Mouse (Mus musculus) ovary, postnatal 36 days (tissue): ENCODE measurements around the gene Tnfsf9.

Source experiments
- DNase-seq: peaks from one replicate; pipeline ENCODE4 v3.0.0; 2022; ENCODE audit warnings: low spot score, mixed read lengths

Tnfsf9 gene

GRCm38 (mm10) chr17:57134693-57135092, 29.6 kb downstream of the Tnfsf9 start:
- no peak for DNase-seq

DNA sequence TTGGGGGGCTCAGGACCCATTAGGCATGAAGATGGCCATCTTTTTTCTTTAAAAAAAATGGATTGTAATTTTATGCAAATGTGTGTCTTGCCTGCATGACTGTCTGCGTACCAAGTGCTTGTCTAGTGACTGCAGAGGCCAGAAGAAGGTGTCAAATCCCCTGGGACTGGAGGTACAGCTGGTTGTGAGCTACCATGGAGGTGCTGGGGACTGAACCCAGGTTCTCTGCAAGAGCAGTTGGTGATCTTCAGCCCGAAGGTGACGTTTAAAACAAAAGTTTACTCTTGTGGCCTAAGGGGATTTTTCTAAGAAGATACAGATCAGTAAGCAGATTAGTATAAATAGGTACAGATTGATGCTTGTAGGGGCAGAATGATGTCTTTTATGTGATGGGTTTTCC, 30.5 kb downstream of the Tnfsf9 start:
- no peak for DNase-seq

GRCm38 (mm10) chr17:57138676-57139075, 33.6 kb downstream of the Tnfsf9 start:
- DNase-seq = no peak

DNA sequence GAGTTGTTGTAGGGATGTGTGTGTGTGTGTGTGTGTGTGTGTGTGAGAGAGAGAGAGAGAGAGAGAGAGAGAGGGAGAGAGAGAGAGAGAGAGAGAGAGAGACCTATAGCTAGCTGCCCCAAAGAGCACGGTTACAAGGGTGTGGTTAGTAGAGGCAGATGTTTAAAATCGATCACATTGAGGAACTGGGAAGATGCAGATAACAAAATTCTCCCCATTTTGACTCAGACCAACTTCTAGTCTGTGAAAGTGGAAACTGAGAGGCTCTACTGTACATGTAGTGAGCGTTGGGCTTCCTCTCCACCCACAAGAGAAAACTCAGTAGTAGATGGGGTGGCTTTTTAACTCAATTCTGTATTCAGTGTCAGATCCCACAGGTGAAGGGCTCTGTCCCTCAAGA, 34.6 kb downstream of the Tnfsf9 start:
- DNase-seq = no peak

GRCm38 (mm10) chr17:57143704-57144103, 38.6 kb downstream of the Tnfsf9 start:
- no peak for DNase-seq

- DNase-seq = no peak
Measured at GRCm38 (mm10) chr17:57145115-57145514, 40.0 kb downstream of the Tnfsf9 start.

- no peak for DNase-seq
Measured at GRCm38 (mm10) chr17:57148343-57148742, 43.2 kb downstream of the Tnfsf9 start.

DNA sequence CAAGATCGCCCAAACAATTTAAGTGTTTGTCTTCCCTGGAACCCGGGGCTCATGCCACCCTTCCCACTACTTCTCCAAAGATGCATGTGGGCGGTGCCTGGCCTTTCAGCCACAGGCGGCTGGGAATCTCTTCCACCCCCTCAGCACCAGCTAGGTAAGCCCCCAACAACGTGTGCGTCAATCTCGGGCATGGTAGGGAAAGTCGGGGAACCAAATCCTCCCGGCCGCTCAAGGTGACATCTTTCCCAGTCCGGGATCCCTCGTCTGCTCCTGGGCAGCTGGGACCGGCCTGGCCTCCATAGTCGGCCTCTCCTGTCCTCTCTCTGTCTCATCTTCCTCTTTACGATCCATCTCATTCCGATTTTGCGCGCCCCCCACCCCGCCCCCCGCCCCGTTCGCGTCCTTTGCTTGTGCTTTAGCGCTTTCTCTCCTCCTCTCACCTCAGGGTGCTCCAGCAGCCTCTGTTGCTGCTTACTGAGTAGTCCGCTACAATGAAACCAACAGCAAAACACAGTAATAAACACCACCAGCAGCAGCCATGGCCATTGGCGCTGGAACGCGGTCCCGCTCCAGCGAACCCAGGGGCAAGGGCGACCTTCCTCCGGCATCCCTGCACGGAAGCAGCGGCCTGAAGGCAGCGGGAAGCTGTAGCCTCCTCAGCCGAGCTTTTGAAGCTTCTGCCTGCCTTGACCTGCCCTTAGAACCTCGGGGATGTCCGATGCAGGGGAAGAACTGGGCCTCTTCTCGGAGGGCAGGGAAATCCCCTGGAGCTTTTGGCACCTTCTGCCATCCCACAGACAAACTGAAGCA, 44.1 kb downstream of the Tnfsf9 start, which contains the start of gene Cd70:
Gene Cd70, minus strand, starts transcription at position 784 of the 810 bp plus-strand sequence.
- no peak for DNase-seq

DNA sequence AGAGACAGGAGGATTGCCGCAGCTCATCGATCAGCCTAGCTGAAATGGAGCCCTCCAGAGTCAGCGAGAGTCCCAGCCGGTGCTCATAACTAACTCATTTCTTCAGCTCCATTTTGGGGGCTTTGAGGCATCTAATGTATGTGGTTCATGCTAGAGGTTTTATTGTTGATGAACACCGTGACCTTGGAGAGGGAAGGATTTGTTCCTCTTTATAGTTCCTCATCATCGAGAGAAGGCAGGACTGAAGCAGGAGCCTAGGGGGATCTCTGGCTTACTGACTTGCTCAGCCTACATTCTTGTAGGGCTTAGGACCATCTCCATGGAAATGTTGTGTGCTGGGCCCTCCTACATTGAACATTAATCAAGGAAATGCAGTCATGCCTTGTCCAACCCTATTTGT, 47.9 kb downstream of the Tnfsf9 start:
- no peak for DNase-seq

GRCm38 (mm10) chr17:57153787-57154186, 48.7 kb downstream of the Tnfsf9 start:
- DNase-seq = no peak
